Mouse (Mus musculus) intestine, postnatal 0 days (tissue): ENCODE results near the gene Sugp2. TPM values are rescaled to one million over a fixed set of nuclear protein-coding genes. Genes with fewer than 3 reads are reported as not detected.

Source experiments
- ATAC-seq: fragments of 200-750 bp; cut with Nextera tagmentation; 2 replicates; pipeline ENCODE4 v1.8.0; 2017; ENCODE audit warnings: mild to moderate bottlenecking, moderate TSS enrichment, moderate library complexity
- H3K27ac ChIP-seq: fragments of 300-500 bp; sonication (generic); 2 replicates; pipeline ENCODE4 v1.5.1; 2014; ENCODE audit warnings: mild to moderate bottlenecking, low read depth, low read length, moderate library complexity
- H3K27me3 ChIP-seq: fragments of 300-500 bp; sonication (generic); replicated peaks from 2 replicates; pipeline ENCODE4 v1.6.1; 2014; ENCODE audit warnings: low read length, mixed read lengths; ENCODE audit not compliant: control insufficient read depth, insufficient read depth
- H3K36me3 ChIP-seq: fragments of 300-500 bp; sonication (generic); 2 replicates; pipeline ENCODE4 v1.6.1; 2014; ENCODE audit warnings: mild to moderate bottlenecking, moderate library complexity; ENCODE audit not compliant: control insufficient read depth, insufficient read depth
- H3K4me1 ChIP-seq: fragments of 300-500 bp; sonication (generic); replicated peaks from 2 replicates; pipeline ENCODE4 v1.6.1; 2014; ENCODE audit warnings: antibody characterized with exemption, low read length, mixed read lengths; ENCODE audit not compliant: control insufficient read depth, insufficient read depth
- H3K4me2 ChIP-seq: fragments of 300-500 bp; sonication (generic); replicated peaks from 2 replicates; pipeline ENCODE4 v1.6.1; 2014; ENCODE audit warnings: low read depth, mild to moderate bottlenecking, moderate library complexity
- H3K4me3 ChIP-seq: fragments of 300-500 bp; sonication (generic); 2 replicates; pipeline ENCODE4 v1.5.1; 2014; ENCODE audit warnings: low read depth, low read length
- H3K9ac ChIP-seq: fragments of 300-500 bp; sonication (generic); 2 replicates; pipeline ENCODE4 v1.6.1; 2014; ENCODE audit warnings: mild to moderate bottlenecking, low read depth, low read length
- H3K9me3 ChIP-seq: fragments of 300-500 bp; sonication (generic); 2 replicates; pipeline ENCODE4 v1.6.1; 2016; ENCODE audit warnings: mixed run types; ENCODE audit not compliant: control insufficient read depth
- CTCF ChIP-seq: sonication (generic); IDR thresholded peaks from 2 replicates; pipeline ENCODE4 v1.5.1; 2016; ENCODE audit warnings: low read depth, mild to moderate bottlenecking, control low read depth, antibody characterized with exemption, moderate library complexity
- WGBS: fragments of 180-500 bp; shearing (Covaris S2); extraction: QIAGEN DNeasy Blood & Tissue Kit; methylation state at CpG from one replicate; pipeline ENCODE4 v1.1.7; 2014; 5-methylcytosine and 5-hydroxymethylcytosine counted together
- polyA plus RNA-seq: library from polyadenylated mRNA; unstranded; fragments of >200 nt; fragmentation: Nextera tagmentation; extraction: Ambion mirVana; gene quantifications from 2 replicates; pipeline ENCODE4 v1.2.1, GENCODE M21; 2015

Gene Sugp2
- polyA plus RNA-seq, 1 experiment from 2014 or later, result 8.0 TPM

- 45% methylated on average over 6 of the region's 6 CpGs for WGBS
- no peak for ATAC-seq
- no peak overlapping the region for H3K9ac ChIP-seq
- H3K4me3 ChIP-seq, result no peak overlapping the region
- H3K9me3 ChIP-seq, result no peaks in the 10 kb centered on the region
- peaks cover 25% of the 10 kb centered on the region for H3K36me3 ChIP-seq
- H3K27ac ChIP-seq, result no peak overlapping the region
- H3K4me2 ChIP-seq, result no peak overlapping the region
- no peaks in the 10 kb centered on the region for H3K27me3 ChIP-seq
- peak; percentile 80 for TF ChIP-seq CTCF
- 0 out of 2 replicates have a peak, but pooled peaks cover 2% of the 10 kb centered on the region for H3K4me1 ChIP-seq
Observed at GRCm38 (mm10) chr8:70223341-70223740, 10.7 kb upstream of the Sugp2 start.

- 86% methylated on average over 4 of the region's 4 CpGs for WGBS
- H3K27me3 ChIP-seq, result no peaks in the 10 kb centered on the region
- no peak for ATAC-seq
- no peaks in the 10 kb centered on the region for H3K9me3 ChIP-seq
- peaks cover 44% of the 10 kb centered on the region for H3K36me3 ChIP-seq
- no peak overlapping the region for H3K4me3 ChIP-seq
- TF ChIP-seq CTCF, result no peak
- H3K4me2 ChIP-seq, result no peak overlapping the region
- no peak overlapping the region for H3K27ac ChIP-seq
- no peaks in the 10 kb centered on the region for H3K4me1 ChIP-seq
- no peak overlapping the region for H3K9ac ChIP-seq
Observed at GRCm38 (mm10) chr8:70227997-70228396, 6.0 kb upstream of the Sugp2 start.

- no peak for TF ChIP-seq CTCF
Observed at GRCm38 (mm10) chr8:70230837-70231236, 3.2 kb upstream of the Sugp2 start.

GRCm38 (mm10) chr8:70233606-70234005 lies 420 bp upstream of the Sugp2 start:
- Histone ChIP-seq H3K4me1 (no peaks in the 10 kb centered on the region; the same call in 1 of the 2 replicates), H3K9ac (peak overlapping the region; percentile 65), H3K4me2 (peak overlapping the region; percentile 85), H3K27me3 (no peaks in the 10 kb centered on the region), H3K36me3 (peaks cover 42% of the 10 kb centered on the region), H3K27ac (no peak overlapping the region), H3K9me3 (no peaks in the 10 kb centered on the region), H3K4me3 (peak overlapping the region; percentile 75)
- TF ChIP-seq CTCF, result no peak
- no peak for ATAC-seq
- 4% methylated on average over 13 of the region's 13 CpGs for WGBS

More at GRCm38 (mm10) chr8:70230837-70231236, 3.2 kb upstream of the Sugp2 start:
- ATAC-seq, result no peak
- Histone ChIP-seq H3K4me1 (no peaks in the 10 kb centered on the region), H3K36me3 (peaks cover 31% of the 10 kb centered on the region), H3K4me3 (no peak overlapping the region), H3K27ac (no peak overlapping the region), H3K4me2 (no peak overlapping the region), H3K9me3 (no peaks in the 10 kb centered on the region), H3K9ac (no peak overlapping the region), H3K27me3 (no peaks in the 10 kb centered on the region)
- WGBS, result 93% methylated on average over 9 of the region's 9 CpGs

- no peak for ATAC-seq
- TF ChIP-seq CTCF, result no peak
- peaks cover 38% of the 10 kb centered on the region for H3K36me3 ChIP-seq
- H3K27me3 ChIP-seq, result no peaks in the 10 kb centered on the region
- peak overlapping the region; percentile 90; the same call in 1 of the 2 replicates for H3K27ac ChIP-seq
- peak overlapping the region; percentile 65 for H3K9ac ChIP-seq
- 0% methylated on average over 15 of the region's 15 CpGs for WGBS
- H3K4me1 ChIP-seq, result no peaks in the 10 kb centered on the region; the same call in 1 of the 2 replicates
- no peaks in the 10 kb centered on the region for H3K9me3 ChIP-seq
- peak overlapping the region; percentile 75 for H3K4me3 ChIP-seq
- H3K4me2 ChIP-seq, result peak overlapping the region; percentile 85
Observed at GRCm38 (mm10) chr8:70234781-70235128, 729 bp downstream of the Sugp2 start.

- no peak overlapping the region for H3K4me3 ChIP-seq
- no peak for ATAC-seq
- H3K4me2 ChIP-seq, result no peak overlapping the region
- H3K9ac ChIP-seq, result no peak overlapping the region
- 89% methylated on average over 2 of the region's 2 CpGs for WGBS
- H3K27ac ChIP-seq, result no peak overlapping the region
- H3K9me3 ChIP-seq, result no peaks in the 10 kb centered on the region
- peaks cover 57% of the 10 kb centered on the region for H3K36me3 ChIP-seq
- H3K27me3 ChIP-seq, result no peaks in the 10 kb centered on the region
- no peaks in the 10 kb centered on the region; the same call in 1 of the 2 replicates for H3K4me1 ChIP-seq
- TF ChIP-seq CTCF, result no peak
Observed at GRCm38 (mm10) chr8:70237842-70238241, 3.8 kb downstream of the Sugp2 start.

- H3K4me1 ChIP-seq, result no peaks in the 10 kb centered on the region; the same call in 1 of the 2 replicates
- H3K9me3 ChIP-seq, result no peaks in the 10 kb centered on the region
- no peak overlapping the region for H3K9ac ChIP-seq
- peaks cover 70% of the 10 kb centered on the region for H3K36me3 ChIP-seq
- no peak overlapping the region for H3K27ac ChIP-seq
- H3K4me2 ChIP-seq, result no peak overlapping the region
- ATAC-seq, result no peak
- H3K4me3 ChIP-seq, result no peak overlapping the region
- no peaks in the 10 kb centered on the region for H3K27me3 ChIP-seq
- TF ChIP-seq CTCF, result peak; percentile 55
- WGBS, result 89% methylated on average over 5 of the region's 5 CpGs
Observed at GRCm38 (mm10) chr8:70240642-70241041, 6.6 kb downstream of the Sugp2 start.
